Mouse (Mus musculus): ENCODE measurements around the gene Defb29. TPM values are rescaled to one million over a fixed set of nuclear protein-coding genes. Genes with fewer than 3 reads are reported as not detected.
A peak's percentile ranks its signal among the peaks of the same experiment; 100 is the strongest.

Defb29 gene
- not detected in 2 replicates for polyA plus RNA-seq (2012; rRNA removed)

- WGBS, result 69% methylated on average over 13 of the region's 13 CpGs
- TF ChIP-seq POLR2A (IDR thresholded peaks at IDR 0.05; ENCODE audit: control insufficient read depth, extremely low read depth, insufficient read depth, low read length, poor library complexity), result no peak
- TF ChIP-seq CTCF (IDR thresholded peaks at IDR 0.05; ENCODE audit: borderline replicate concordance, control insufficient read depth, extremely low read depth, insufficient read depth, low read length, poor library complexity), result no peak
- no peak for DNase-seq
- H3K4me3 ChIP-seq (ENCODE audit: control insufficient read depth, insufficient read depth, low read length), result no peak within 1 kb of the TSS
- H3K27me3 ChIP-seq (ENCODE audit: control insufficient read depth, insufficient read depth, low read length), result no peaks in the 10 kb centered on the region
- no peak within 1 kb of the TSS for H3K27ac ChIP-seq (ENCODE audit: control insufficient read depth, insufficient read depth, low read length)
- no peaks in the 10 kb centered on the region for H3K36me3 ChIP-seq (ENCODE audit: control insufficient read depth, insufficient read depth, low read length)
- H3K4me1 ChIP-seq (replicated peaks; ENCODE audit: control insufficient read depth, insufficient read depth, low read length), result no peaks in the 10 kb centered on the region
These were observed at the start of gene Defb29 for GRCm38 (mm10) chr2:152539944-152540710. Gene Defb29, minus strand, starts transcription at chr2:152540098.

GRCm38 (mm10) chr2:152589021-152589420 is 49.1 kb upstream of the Defb29 start:
- 76% methylated on average over 6 of the region's 6 CpGs for WGBS
- H3K4me3 ChIP-seq (ENCODE audit: control insufficient read depth, insufficient read depth, low read length), result no peak overlapping the region
- H3K4me1 ChIP-seq (replicated peaks; ENCODE audit: control insufficient read depth, insufficient read depth, low read length), result no peaks in the 10 kb centered on the region

GRCm38 (mm10) chr2:152588450-152588849 is 48.6 kb upstream of the Defb29 start:
- no peak for DNase-seq
- H3K36me3 ChIP-seq (ENCODE audit: control insufficient read depth, insufficient read depth, low read length), result no peaks in the 10 kb centered on the region
- H3K27ac ChIP-seq (ENCODE audit: control insufficient read depth, insufficient read depth, low read length), result no peak overlapping the region
- H3K4me3 ChIP-seq (ENCODE audit: control insufficient read depth, insufficient read depth, low read length), result no peak overlapping the region
- H3K4me1 ChIP-seq (replicated peaks; ENCODE audit: control insufficient read depth, insufficient read depth, low read length), result no peaks in the 10 kb centered on the region
- 68% methylated on average over 2 of the region's 2 CpGs for WGBS
- TF ChIP-seq CTCF (IDR thresholded peaks at IDR 0.05; ENCODE audit: borderline replicate concordance, control insufficient read depth, extremely low read depth, insufficient read depth, low read length, poor library complexity) (no peak), POLR2A (IDR thresholded peaks at IDR 0.05; ENCODE audit: control insufficient read depth, extremely low read depth, insufficient read depth, low read length, poor library complexity) (no peak)
- H3K27me3 ChIP-seq (ENCODE audit: control insufficient read depth, insufficient read depth, low read length), result no peaks in the 10 kb centered on the region

More at GRCm38 (mm10) chr2:152589021-152589420, 49.1 kb upstream of the Defb29 start:
- DNase-seq, result no peak
- TF ChIP-seq POLR2A (IDR thresholded peaks at IDR 0.05; ENCODE audit: control insufficient read depth, extremely low read depth, insufficient read depth, low read length, poor library complexity), result no peak
- no peak for TF ChIP-seq CTCF (IDR thresholded peaks at IDR 0.05; ENCODE audit: borderline replicate concordance, control insufficient read depth, extremely low read depth, insufficient read depth, low read length, poor library complexity)
- Histone ChIP-seq H3K36me3 (ENCODE audit: control insufficient read depth, insufficient read depth, low read length) (no peaks in the 10 kb centered on the region), H3K27me3 (ENCODE audit: control insufficient read depth, insufficient read depth, low read length) (no peaks in the 10 kb centered on the region), H3K27ac (ENCODE audit: control insufficient read depth, insufficient read depth, low read length) (no peak overlapping the region)

- peak; percentile 17 for DNase-seq
- H3K36me3 ChIP-seq (ENCODE audit: control insufficient read depth, insufficient read depth, low read length), result no peaks in the 10 kb centered on the region
- no peaks in the 10 kb centered on the region for H3K4me1 ChIP-seq (replicated peaks; ENCODE audit: control insufficient read depth, insufficient read depth, low read length)
- no peak for TF ChIP-seq POLR2A (IDR thresholded peaks at IDR 0.05; ENCODE audit: control insufficient read depth, extremely low read depth, insufficient read depth, low read length, poor library complexity)
- TF ChIP-seq CTCF (IDR thresholded peaks at IDR 0.05; ENCODE audit: borderline replicate concordance, control insufficient read depth, extremely low read depth, insufficient read depth, low read length, poor library complexity), result no peak
- H3K27ac ChIP-seq (ENCODE audit: control insufficient read depth, insufficient read depth, low read length), result no peak overlapping the region
- H3K27me3 ChIP-seq (ENCODE audit: control insufficient read depth, insufficient read depth, low read length), result no peaks in the 10 kb centered on the region
- WGBS, result 79% methylated on average over 4 of the region's 4 CpGs
- no peak overlapping the region for H3K4me3 ChIP-seq (ENCODE audit: control insufficient read depth, insufficient read depth, low read length)
These were observed 47.1 kb upstream of the Defb29 start for GRCm38 (mm10) chr2:152586926-152587560.

- H3K36me3 ChIP-seq (ENCODE audit: control insufficient read depth, insufficient read depth, low read length), result no peaks in the 10 kb centered on the region
- H3K27ac ChIP-seq (ENCODE audit: control insufficient read depth, insufficient read depth, low read length), result no peak overlapping the region
- no peak for DNase-seq
- H3K4me1 ChIP-seq (replicated peaks; ENCODE audit: control insufficient read depth, insufficient read depth, low read length), result no peaks in the 10 kb centered on the region
- no peak for TF ChIP-seq POLR2A (IDR thresholded peaks at IDR 0.05; ENCODE audit: control insufficient read depth, extremely low read depth, insufficient read depth, low read length, poor library complexity)
- TF ChIP-seq CTCF (IDR thresholded peaks at IDR 0.05; ENCODE audit: borderline replicate concordance, control insufficient read depth, extremely low read depth, insufficient read depth, low read length, poor library complexity), result no peak
- H3K4me3 ChIP-seq (ENCODE audit: control insufficient read depth, insufficient read depth, low read length), result no peak overlapping the region
- no peaks in the 10 kb centered on the region for H3K27me3 ChIP-seq (ENCODE audit: control insufficient read depth, insufficient read depth, low read length)
- 91% methylated on average over 11 of the region's 11 CpGs for WGBS
These were observed 40.7 kb upstream of the Defb29 start for GRCm38 (mm10) chr2:152580612-152581011.

- no peak for DNase-seq
- 87% methylated on average over 7 of the region's 7 CpGs for WGBS
- Histone ChIP-seq H3K4me3 (ENCODE audit: control insufficient read depth, insufficient read depth, low read length) (no peak within 1 kb of the TSS), H3K4me1 (replicated peaks; ENCODE audit: control insufficient read depth, insufficient read depth, low read length) (no peaks in the 10 kb centered on the region), H3K36me3 (ENCODE audit: control insufficient read depth, insufficient read depth, low read length) (no peaks in the 10 kb centered on the region), H3K27me3 (ENCODE audit: control insufficient read depth, insufficient read depth, low read length) (no peaks in the 10 kb centered on the region), H3K27ac (ENCODE audit: control insufficient read depth, insufficient read depth, low read length) (no peak within 1 kb of the TSS)
- TF ChIP-seq CTCF (IDR thresholded peaks at IDR 0.05; ENCODE audit: borderline replicate concordance, control insufficient read depth, extremely low read depth, insufficient read depth, low read length, poor library complexity), result no peak
- TF ChIP-seq POLR2A (IDR thresholded peaks at IDR 0.05; ENCODE audit: control insufficient read depth, extremely low read depth, insufficient read depth, low read length, poor library complexity), result no peak
These were observed 40.2 kb upstream of the Defb29 start, which contains the start of gene Defb19 for GRCm38 (mm10) chr2:152580107-152580506. Gene Defb19, minus strand, starts transcription at chr2:152580312.
